Mouse (Mus musculus) forebrain, embryonic 11.5 days (tissue): Measurements from ENCODE around the gene Igf1r. TPM values are rescaled to one million over a fixed set of nuclear protein-coding genes. Genes with fewer than 3 reads are reported as not detected.
"Not testable (repeated sequence)": the region's sequence is repeated elsewhere in the genome, so short reads cannot be mapped to it uniquely, and the experiment has no call there.

Experiments
- ATAC-seq: fragments of 200-750 bp; cut with Nextera tagmentation; replicated peaks from 2 replicates; pipeline ENCODE4 v1.8.0; 2017; ENCODE audit warnings: moderate TSS enrichment; ENCODE audit not compliant: low FRiP score
- DNase-seq: peaks from one replicate; pipeline ENCODE4 v3.0.0-alpha.2; 2017; ENCODE audit warnings: low spot score
- H3K27ac ChIP-seq: fragments of 300-500 bp; sonication (generic); 2 replicates; pipeline ENCODE4 v1.5.1; 2014; ENCODE audit warnings: low read depth, low read length
- H3K27me3 ChIP-seq: fragments of 300-500 bp; sonication (generic); 2 replicates; pipeline ENCODE4 v1.6.1; 2014; ENCODE audit warnings: mild to moderate bottlenecking, low read length, mixed read lengths; ENCODE audit not compliant: control insufficient read depth, insufficient read depth
- H3K36me3 ChIP-seq: fragments of 300-500 bp; sonication (generic); 2 replicates; pipeline ENCODE4 v1.6.1; 2014; ENCODE audit warnings: mild to moderate bottlenecking, low read length, moderate library complexity, mixed read lengths; ENCODE audit not compliant: control insufficient read depth, insufficient read depth
- H3K4me1 ChIP-seq: fragments of 300-500 bp; sonication (generic); replicated peaks from 2 replicates; pipeline ENCODE4 v1.6.1; 2014; ENCODE audit warnings: low read length, mixed read lengths; ENCODE audit not compliant: control insufficient read depth, insufficient read depth
- H3K4me2 ChIP-seq: fragments of 300-500 bp; sonication (generic); 2 replicates; pipeline ENCODE4 v1.6.1; 2014; ENCODE audit warnings: low read depth, mild to moderate bottlenecking, low read length, moderate library complexity, mixed read lengths; ENCODE audit not compliant: severe bottlenecking
- H3K4me3 ChIP-seq: fragments of 300-500 bp; sonication (generic); 2 replicates; pipeline ENCODE4 v1.5.1; 2014; ENCODE audit warnings: low read depth, low read length
- H3K9ac ChIP-seq: fragments of 300-500 bp; sonication (generic); 2 replicates; pipeline ENCODE4 v1.6.1; 2014; ENCODE audit warnings: low read length
- H3K9me3 ChIP-seq: fragments of 300-500 bp; sonication (generic); 2 replicates; pipeline ENCODE4 v1.6.1; 2016; ENCODE audit warnings: low read length, mixed read lengths; ENCODE audit not compliant: control insufficient read depth
- WGBS: fragments of 180-500 bp; shearing (Covaris S2); extraction: QIAGEN DNeasy Blood & Tissue Kit; methylation state at CpG from one replicate; pipeline ENCODE4 v1.1.7; 2014; 5-methylcytosine and 5-hydroxymethylcytosine counted together
- polyA plus RNA-seq: library from polyadenylated mRNA; unstranded; fragments of >200 nt; fragmentation: Nextera tagmentation; extraction: Ambion mirVana; gene quantifications from 2 replicates; pipeline ENCODE4 v1.2.1, GENCODE M21; 2014

The Igf1r gene
- polyA plus RNA-seq, 1 experiment from 2014 or later, result 18.3 TPM

- WGBS, result 80% methylated on average over 4 of the region's 4 CpGs
- not testable (repeated sequence) for H3K36me3 ChIP-seq, H3K4me2 ChIP-seq, H3K4me3 ChIP-seq, DNase-seq, H3K9ac ChIP-seq, H3K4me1 ChIP-seq, ATAC-seq, H3K9me3 ChIP-seq, H3K27me3 ChIP-seq, H3K27ac ChIP-seq
Measured at GRCm38 (mm10) chr7:68283133-68283520, 330.5 kb downstream of the Igf1r start.

Other genes starting within 250 kb of the Igf1r start
- 1.1 and 1.3 TPM in 2 replicates for gene Synm, start 193.1 kb upstream of the Igf1r start, polyA plus RNA-seq